Mouse (Mus musculus): ENCODE measurements around the gene Traf3. TPM values are rescaled to one million over a fixed set of nuclear protein-coding genes. Genes with fewer than 3 reads are reported as not detected.

Traf3 gene
- polyA plus RNA-seq, 1 experiment from 2014 or later = 10.5 TPM

GRCm38 (mm10) chr12:111143005-111143508 is 23.1 kb upstream of the Traf3 start:
- Histone ChIP-seq H3K9me3 (replicated peaks) (peaks cover 6% of the 10 kb centered on the region; the same call in 1 of the 2 replicates), H3K27ac (ENCODE audit: poor library complexity, severe bottlenecking) (peak overlapping the region; percentile 73), H3K27me3 (replicated peaks) (no peaks in the 10 kb centered on the region), H3K36me3 (no peaks in the 10 kb centered on the region), H3K4me2 (peak overlapping the region; percentile 32), H3K4me1 (replicated peaks) (peaks cover 34% of the 10 kb centered on the region), H3K9ac (no peak overlapping the region), H3K4me3 (no peak overlapping the region)
- WGBS = 29% methylated on average over 12 of the region's 12 CpGs
- ATAC-seq (ENCODE audit: insufficient number of reproducible peaks, low FRiP score) = 0 out of 2 replicates have a peak, but pooled peaks have one; percentile 12

- 34% methylated on average over 16 of the region's 16 CpGs for WGBS
- Histone ChIP-seq H3K9me3 (replicated peaks) (peaks cover 6% of the 10 kb centered on the region; the same call in 1 of the 2 replicates), H3K27ac (ENCODE audit: poor library complexity, severe bottlenecking) (peak overlapping the region; percentile 73), H3K4me2 (peak overlapping the region; percentile 32), H3K9ac (no peak overlapping the region), H3K4me1 (replicated peaks) (peaks cover 35% of the 10 kb centered on the region), H3K27me3 (replicated peaks) (no peaks in the 10 kb centered on the region), H3K4me3 (no peak overlapping the region), H3K36me3 (no peaks in the 10 kb centered on the region)
- peak; percentile 39; the same call in 1 of the 2 replicates for ATAC-seq (ENCODE audit: insufficient number of reproducible peaks, low FRiP score)
Measured at GRCm38 (mm10) chr12:111143509-111144063, 22.6 kb upstream of the Traf3 start.

- Histone ChIP-seq H3K27ac (ENCODE audit: poor library complexity, severe bottlenecking) (no peak overlapping the region), H3K27me3 (replicated peaks) (no peaks in the 10 kb centered on the region), H3K9me3 (replicated peaks) (0 out of 2 replicates have a peak, but pooled peaks cover under 1% of the 10 kb centered on the region), H3K36me3 (no peaks in the 10 kb centered on the region), H3K4me2 (no peak overlapping the region), H3K4me1 (replicated peaks) (peaks cover 39% of the 10 kb centered on the region), H3K9ac (no peak overlapping the region), H3K4me3 (no peak overlapping the region)
- 86% methylated on average over 2 of the region's 2 CpGs for WGBS
- no peak for ATAC-seq (ENCODE audit: insufficient number of reproducible peaks, low FRiP score)
Measured at GRCm38 (mm10) chr12:111144598-111144997, 21.6 kb upstream of the Traf3 start.

GRCm38 (mm10) chr12:111145269-111145668 is 20.9 kb upstream of the Traf3 start:
- Histone ChIP-seq H3K9ac (no peak overlapping the region), H3K4me1 (replicated peaks) (peaks cover 44% of the 10 kb centered on the region), H3K4me3 (no peak overlapping the region), H3K36me3 (no peaks in the 10 kb centered on the region), H3K9me3 (replicated peaks) (no peaks in the 10 kb centered on the region), H3K27ac (ENCODE audit: poor library complexity, severe bottlenecking) (no peak overlapping the region), H3K27me3 (replicated peaks) (no peaks in the 10 kb centered on the region), H3K4me2 (no peak overlapping the region)
- 33% methylated on average over 9 of the region's 9 CpGs for WGBS
- ATAC-seq (ENCODE audit: insufficient number of reproducible peaks, low FRiP score) = 0 out of 2 replicates have a peak, but pooled peaks have one; percentile 9

GRCm38 (mm10) chr12:111149495-111150235 is 16.5 kb upstream of the Traf3 start:
- Histone ChIP-seq H3K9ac (no peak overlapping the region), H3K4me3 (no peak overlapping the region), H3K4me1 (replicated peaks) (peaks cover 32% of the 10 kb centered on the region), H3K36me3 (no peaks in the 10 kb centered on the region), H3K9me3 (replicated peaks) (no peaks in the 10 kb centered on the region), H3K4me2 (no peak overlapping the region), H3K27me3 (replicated peaks) (no peaks in the 10 kb centered on the region), H3K27ac (ENCODE audit: poor library complexity, severe bottlenecking) (no peak overlapping the region)
- 59% methylated on average over 17 of the region's 17 CpGs for WGBS
- ATAC-seq (ENCODE audit: insufficient number of reproducible peaks, low FRiP score) = no peak

GRCm38 (mm10) chr12:111150236-111150596 is 16.0 kb upstream of the Traf3 start:
- Histone ChIP-seq H3K27ac (ENCODE audit: poor library complexity, severe bottlenecking) (no peak overlapping the region), H3K9me3 (replicated peaks) (no peaks in the 10 kb centered on the region), H3K36me3 (no peaks in the 10 kb centered on the region), H3K4me3 (no peak overlapping the region), H3K4me2 (no peak overlapping the region), H3K9ac (no peak overlapping the region), H3K4me1 (replicated peaks) (peaks cover 27% of the 10 kb centered on the region), H3K27me3 (replicated peaks) (no peaks in the 10 kb centered on the region)
- ATAC-seq (ENCODE audit: insufficient number of reproducible peaks, low FRiP score) = no peak
- WGBS = 3% methylated on average over 6 of the region's 6 CpGs

GRCm38 (mm10) chr12:111151422-111152156 is 14.6 kb upstream of the Traf3 start:
- Histone ChIP-seq H3K4me3 (no peak overlapping the region), H3K4me1 (replicated peaks) (peaks cover 18% of the 10 kb centered on the region), H3K9ac (no peak overlapping the region), H3K27me3 (replicated peaks) (no peaks in the 10 kb centered on the region), H3K9me3 (replicated peaks) (no peaks in the 10 kb centered on the region), H3K27ac (ENCODE audit: poor library complexity, severe bottlenecking) (no peak overlapping the region), H3K4me2 (no peak overlapping the region), H3K36me3 (no peaks in the 10 kb centered on the region)
- ATAC-seq (ENCODE audit: insufficient number of reproducible peaks, low FRiP score) = no peak
- WGBS = 65% methylated on average over 5 of the region's 5 CpGs

GRCm38 (mm10) chr12:111152579-111152978 is 13.6 kb upstream of the Traf3 start:
- Histone ChIP-seq H3K9me3 (replicated peaks) (no peaks in the 10 kb centered on the region), H3K27me3 (replicated peaks) (no peaks in the 10 kb centered on the region), H3K27ac (ENCODE audit: poor library complexity, severe bottlenecking) (no peak overlapping the region), H3K36me3 (no peaks in the 10 kb centered on the region), H3K4me3 (no peak overlapping the region), H3K9ac (no peak overlapping the region), H3K4me1 (replicated peaks) (peaks cover 18% of the 10 kb centered on the region), H3K4me2 (no peak overlapping the region)
- WGBS = 80% methylated on average over 6 of the region's 6 CpGs
- no peak for ATAC-seq (ENCODE audit: insufficient number of reproducible peaks, low FRiP score)

- no peak for ATAC-seq (ENCODE audit: insufficient number of reproducible peaks, low FRiP score)
- Histone ChIP-seq H3K9ac (no peak overlapping the region), H3K27ac (ENCODE audit: poor library complexity, severe bottlenecking) (no peak overlapping the region), H3K4me2 (no peak overlapping the region), H3K36me3 (no peaks in the 10 kb centered on the region), H3K4me3 (no peak overlapping the region), H3K4me1 (replicated peaks) (peaks cover 18% of the 10 kb centered on the region), H3K27me3 (replicated peaks) (no peaks in the 10 kb centered on the region), H3K9me3 (replicated peaks) (no peaks in the 10 kb centered on the region)
- 63% methylated on average over 7 of the region's 7 CpGs for WGBS
Measured at GRCm38 (mm10) chr12:111152981-111153710, 13.0 kb upstream of the Traf3 start.

GRCm38 (mm10) chr12:111153946-111154345 is 12.2 kb upstream of the Traf3 start:
- no peak overlapping the region for H3K9ac ChIP-seq
- H3K4me2 ChIP-seq = no peak overlapping the region
- ATAC-seq (ENCODE audit: insufficient number of reproducible peaks, low FRiP score) = no peak
- no peaks in the 10 kb centered on the region for H3K9me3 ChIP-seq (replicated peaks)
- H3K4me1 ChIP-seq (replicated peaks) = peaks cover 14% of the 10 kb centered on the region
- no peak overlapping the region for H3K4me3 ChIP-seq
- H3K27me3 ChIP-seq (replicated peaks) = no peaks in the 10 kb centered on the region
- no peaks in the 10 kb centered on the region for H3K36me3 ChIP-seq
- WGBS = 80% methylated on average over 5 of the region's 5 CpGs
- no peak overlapping the region for H3K27ac ChIP-seq (ENCODE audit: poor library complexity, severe bottlenecking)

Data from heart, embryonic 12.5 days (tissue).